In genomic region chr5:142810710-142811599, GRCm38 (mm10) we compare ENCODE assay signal across 8 mouse cellular contexts. TPM values are rescaled to one million over a fixed set of nuclear protein-coding genes. Genes with fewer than 3 reads are reported as not detected.
DNase-seq lines count a peak whose midpoint lies in the region; ATAC-seq lines count a peak whose summit lies in the region.

No protein-coding gene starts in this region.

- H3K36me3 ChIP-seq in liver, embryonic 11.5 days (ENCODE audit: control insufficient read depth, insufficient read depth, low read length) = peaks cover 11% of the 10 kb centered on the region; the same call in 1 of the 2 replicates
- H3K36me3 ChIP-seq in liver, embryonic 12.5 days = 0 out of 2 replicates have a peak, but pooled peaks cover 13% of the 10 kb centered on the region
- 0 out of 2 replicates have a peak, but pooled peaks cover 3% of the 10 kb centered on the region for H3K36me3 ChIP-seq in intestine, embryonic 15.5 days
- H3K36me3 ChIP-seq in neural tube, embryonic 15.5 days = peaks cover 11% of the 10 kb centered on the region

- ATAC-seq in liver, embryonic 11.5 days (replicated peaks; ENCODE audit: low FRiP score) = no peak
- ATAC-seq in liver, embryonic 12.5 days = no peak
- no peak for ATAC-seq in intestine, embryonic 15.5 days
- no peak for ATAC-seq in neural tube, embryonic 15.5 days (ENCODE audit: low FRiP score)
- ATAC-seq in megakaryocyte-erythroid progenitor cell, adult 5-6 weeks (replicated peaks; ENCODE audit: low FRiP score, low TSS enrichment, poor library complexity, severe bottlenecking) = no peak

- H3K27me3 ChIP-seq in liver, embryonic 11.5 days (replicated peaks; ENCODE audit: control insufficient read depth, insufficient read depth, low read length) = peaks cover 48% of the 10 kb centered on the region
- H3K27me3 ChIP-seq in liver, embryonic 12.5 days (replicated peaks) = peaks cover 70% of the 10 kb centered on the region
- H3K27me3 ChIP-seq in intestine, embryonic 15.5 days (replicated peaks) = no peaks in the 10 kb centered on the region
- H3K27me3 ChIP-seq in neural tube, embryonic 15.5 days (replicated peaks) = no peaks in the 10 kb centered on the region

- peak overlapping the region; percentile 9; the same call in 1 of the 2 replicates for H3K4me2 ChIP-seq in liver, embryonic 11.5 days
- H3K4me2 ChIP-seq in liver, embryonic 12.5 days = no peak overlapping the region; the same call in 1 of the 2 replicates
- H3K4me2 ChIP-seq in intestine, embryonic 15.5 days (replicated peaks) = peak overlapping the region; percentile 89
- peak overlapping the region; percentile 96 for H3K4me2 ChIP-seq in neural tube, embryonic 15.5 days

- DNase-seq in liver, embryonic 11.5 days (ENCODE audit: low spot score) = no peak
- DNase-seq in embryo, embryonic 9.5 days (ENCODE audit: extremely low spot score) = peak; percentile 91
- DNase-seq in adrenal gland, adult 8-10 months = no peak
- DNase-seq in ovary, postnatal 10 days (ENCODE audit: low spot score) = no peak

- H3K9me3 ChIP-seq in liver, embryonic 11.5 days (ENCODE audit: control insufficient read depth, low read length) = no peaks in the 10 kb centered on the region
- H3K9me3 ChIP-seq in liver, embryonic 12.5 days (replicated peaks) = no peaks in the 10 kb centered on the region
- no peaks in the 10 kb centered on the region for H3K9me3 ChIP-seq in intestine, embryonic 15.5 days
- no peaks in the 10 kb centered on the region for H3K9me3 ChIP-seq in neural tube, embryonic 15.5 days (replicated peaks)

- no peak overlapping the region for H3K4me3 ChIP-seq in liver, embryonic 11.5 days (ENCODE audit: low read depth, low read length)
- no peak overlapping the region for H3K4me3 ChIP-seq in liver, embryonic 12.5 days
- peak overlapping the region; percentile 2; the same call in 1 of the 2 replicates for H3K4me3 ChIP-seq in intestine, embryonic 15.5 days (replicated peaks)
- H3K4me3 ChIP-seq in neural tube, embryonic 15.5 days (replicated peaks) = peak overlapping the region; percentile 92

- peaks cover 30% of the 10 kb centered on the region for H3K4me1 ChIP-seq in liver, embryonic 11.5 days (replicated peaks; ENCODE audit: control insufficient read depth, insufficient read depth, low read length)
- peaks cover 46% of the 10 kb centered on the region for H3K4me1 ChIP-seq in liver, embryonic 12.5 days
- H3K4me1 ChIP-seq in intestine, embryonic 15.5 days (replicated peaks) = peaks cover 37% of the 10 kb centered on the region
- H3K4me1 ChIP-seq in neural tube, embryonic 15.5 days = peaks cover 66% of the 10 kb centered on the region

- WGBS in liver, embryonic 11.5 days = 52% methylated on average over 20 of the region's 20 CpGs
- WGBS in liver, embryonic 12.5 days (ENCODE audit: insufficient replicate concordance) = 58% methylated on average over 20 of the region's 20 CpGs
- whole genome bisulfite sequencing in intestine, embryonic 15.5 days = 36% methylated on average over 20 of the region's 20 CpGs
- 16% methylated on average over 20 of the region's 20 CpGs for WGBS in neural tube, embryonic 15.5 days

- no peak overlapping the region; the same call in 1 of the 2 replicates for H3K9ac ChIP-seq in liver, embryonic 11.5 days (ENCODE audit: low read depth, low read length)
- H3K9ac ChIP-seq in liver, embryonic 12.5 days = no peak overlapping the region
- H3K9ac ChIP-seq in intestine, embryonic 15.5 days = 0 out of 2 replicates have a peak overlapping the region, but pooled peaks have one; percentile 2
- H3K9ac ChIP-seq in neural tube, embryonic 15.5 days (replicated peaks) = peak overlapping the region; percentile 100

- H3K27ac ChIP-seq in liver, embryonic 11.5 days (ENCODE audit: low read depth, low read length) = no peak overlapping the region; the same call in 1 of the 2 replicates
- H3K27ac ChIP-seq in liver, embryonic 12.5 days = no peak overlapping the region
- peak overlapping the region; percentile 42 for H3K27ac ChIP-seq in intestine, embryonic 15.5 days
- peak overlapping the region; percentile 100 for H3K27ac ChIP-seq in neural tube, embryonic 15.5 days (replicated peaks)

RNA-seq across cellular contexts. Expression of gene Tnrc18, which starts 6.5 kb away (rescaled TPM):
- polyA plus RNA-seq in liver, embryonic 11.5 days (2014; fragmentation: Nextera tagmentation; extraction: Ambion mirVana) = 10.9 and 11.1 TPM in 2 replicates
- polyA plus RNA-seq in liver, embryonic 12.5 days (2016; fragmentation: Nextera tagmentation; extraction: Ambion mirVana) = 8.8 and 8.9 TPM in 2 replicates
- 19.5 and 21.6 TPM in 2 replicates for polyA plus RNA-seq in intestine, embryonic 15.5 days (2015; fragmentation: Nextera tagmentation; extraction: Ambion mirVana)
- polyA plus RNA-seq in neural tube, embryonic 15.5 days (2015; fragmentation: Nextera tagmentation; extraction: Ambion mirVana) = 22.5 and 26.0 TPM in 2 replicates
- 100 to 1,000 TPM in 1 of 4 experiments, 10 to 100 TPM in 3; 75.1 to 117 (median 96.9) TPM for total RNA-seq in adrenal gland, adult 8-10 months (2022)
- total RNA-seq in megakaryocyte-erythroid progenitor cell, adult 5-6 weeks (2014; fragmentation: Nextera tagmentation) = 8.8 and 11.7 TPM in 2 replicates
- total RNA-seq in megakaryocyte-erythroid progenitor cell, adult 5-6 weeks (2017) = 0.85 and 4.2 TPM in 2 replicates

Comparison
In these comparisons a context has a peak if more than half of its experiments do, and no peak if none do; other contexts are left out.
1. H3K27ac ChIP-seq: peak in intestine, embryonic 15.5 days (single experiment) and neural tube, embryonic 15.5 days (single experiment); none in liver, embryonic 11.5 days (single experiment) and liver, embryonic 12.5 days (single experiment).
2. H3K4me3 ChIP-seq: peak in intestine, embryonic 15.5 days (single experiment) and neural tube, embryonic 15.5 days (single experiment); none in liver, embryonic 11.5 days (single experiment) and liver, embryonic 12.5 days (single experiment).
3. H3K9ac ChIP-seq: peak in intestine, embryonic 15.5 days (single experiment) and neural tube, embryonic 15.5 days (single experiment); none in liver, embryonic 11.5 days (single experiment) and liver, embryonic 12.5 days (single experiment).